Mouse (Mus musculus) cerebellum, adult 9-11 months (tissue): Measurements from ENCODE around the gene Krtap17-1.

Experiments used
- DNase-seq: peaks from one replicate; pipeline ENCODE4 v3.0.0; 2022

The Krtap17-1 gene

GRCm38 (mm10) chr11:99948175-99948574 lies 45.6 kb downstream of the Krtap17-1 start, which contains the start of gene Krtap9-5:
Gene Krtap9-5, plus strand, starts transcription at chr11:99948475.
- DNase-seq = no peak
